Mouse (Mus musculus) right cerebral cortex, postnatal 25 days (tissue): ENCODE measurements around the gene Rerg.

Source experiments
- DNase-seq: peaks from one replicate; pipeline ENCODE4 v3.0.0; 2022

Gene Rerg

DNA sequence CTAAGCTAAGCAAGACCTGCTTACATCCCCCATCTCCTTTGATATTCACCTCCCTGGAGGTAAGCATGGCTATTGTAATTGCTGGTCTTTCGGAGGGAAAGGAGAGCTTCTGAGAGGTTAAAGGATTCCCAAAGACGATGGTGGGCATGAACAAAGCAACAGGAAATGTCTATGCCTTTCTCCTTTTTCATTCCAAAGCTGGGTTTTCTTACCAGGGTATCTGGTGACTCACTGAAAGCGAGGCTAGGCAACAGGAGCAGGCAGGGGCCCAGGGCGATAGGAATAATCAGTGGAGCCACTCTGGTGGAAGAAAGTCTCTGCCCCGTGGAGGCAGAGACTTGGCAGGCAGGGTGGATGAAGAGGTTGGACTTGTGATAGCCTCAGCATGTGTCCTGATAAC, at the start of gene Rerg:
Rerg (minus strand) TSS at position 272 of the 400 bp plus-strand sequence.
- DNase-seq, result no peak

DNA sequence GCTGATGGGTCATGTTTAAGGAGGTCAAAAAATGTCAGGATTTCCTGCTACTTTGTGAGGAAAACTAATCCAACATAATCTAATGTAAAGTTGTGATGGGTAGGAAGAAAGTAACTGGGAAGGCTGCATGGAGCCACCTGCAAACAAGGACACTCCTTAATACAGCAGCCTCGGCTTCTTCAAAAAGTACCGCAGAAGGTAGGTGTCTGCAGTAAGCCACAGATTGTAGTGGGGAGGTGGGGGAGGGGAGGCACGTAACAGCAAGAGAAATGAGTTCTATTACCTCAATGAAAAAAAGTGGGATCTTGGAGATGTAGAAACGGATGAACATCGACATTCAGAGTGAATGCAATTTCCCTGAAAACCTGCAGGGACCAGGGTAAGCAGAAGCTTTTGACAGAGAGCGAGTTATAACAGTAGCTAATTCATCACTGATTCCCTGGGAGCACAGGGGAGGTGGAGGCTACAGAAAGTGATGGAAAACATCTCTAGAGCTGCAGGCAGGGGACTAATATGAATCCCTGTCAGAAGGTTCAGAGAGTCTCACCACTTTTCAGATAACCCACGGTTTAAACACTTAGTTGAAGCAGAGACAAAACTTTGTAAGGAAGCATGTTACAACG, 47.7 kb upstream of the Rerg start:
- DNase-seq, result no peak

DNA sequence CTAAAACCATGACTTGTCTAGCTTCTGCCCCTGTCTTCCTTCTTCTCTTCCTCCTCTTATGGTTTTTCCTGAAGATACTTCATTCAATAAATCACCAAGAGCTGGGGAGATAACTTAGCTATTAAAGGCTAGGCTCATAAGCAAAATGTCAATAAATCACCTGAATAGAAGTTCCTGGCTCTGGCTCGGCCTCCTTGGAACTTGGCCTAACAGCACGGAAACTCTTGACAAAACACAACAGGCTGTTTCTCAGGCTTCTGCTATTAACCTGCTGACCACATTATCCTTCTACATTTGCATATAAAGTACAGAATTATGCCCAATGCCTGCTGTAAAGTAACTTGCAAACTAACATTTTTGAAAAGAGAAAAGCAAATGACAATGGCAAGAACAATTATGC, 41.1 kb upstream of the Rerg start:
- no peak for DNase-seq

DNA sequence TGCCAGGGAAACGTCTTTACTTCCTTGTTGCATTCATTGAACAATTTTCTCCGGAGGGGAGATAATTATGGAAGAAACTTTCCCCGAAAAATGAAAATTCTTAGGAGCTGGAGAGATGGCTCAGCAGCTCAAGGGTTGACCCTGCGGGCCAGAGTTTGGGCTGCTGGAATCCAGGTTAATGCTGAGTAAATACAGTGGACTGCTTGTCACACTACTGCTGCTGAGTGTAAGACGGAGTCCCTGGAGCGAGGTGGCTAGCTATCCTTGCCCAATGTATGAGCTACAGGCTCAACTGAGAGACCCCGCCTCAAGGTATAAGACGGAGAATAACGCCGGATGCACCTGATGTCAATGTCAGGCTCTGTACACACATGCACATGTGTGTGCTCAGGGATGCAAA, 40.7 kb upstream of the Rerg start:
- no peak for DNase-seq

DNA sequence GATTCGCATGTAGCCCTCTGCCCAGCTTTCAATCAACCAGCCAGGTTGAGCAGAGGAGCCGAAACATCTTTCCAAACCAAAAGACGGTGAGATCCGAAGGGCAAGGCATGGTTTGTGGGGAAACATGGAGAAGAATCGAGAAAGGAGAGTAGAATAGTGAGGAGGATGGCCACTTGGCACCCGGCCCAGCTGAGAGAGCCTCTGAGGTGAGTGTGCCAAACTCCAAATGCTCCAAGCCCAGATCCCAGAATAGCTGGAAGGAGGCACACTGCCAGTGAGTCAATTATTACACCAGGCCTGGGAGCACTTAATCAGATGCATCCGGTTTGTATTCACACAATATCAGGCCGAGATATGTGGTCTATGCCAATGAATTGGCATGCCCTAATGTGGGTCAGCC, 39.7 kb upstream of the Rerg start:
- DNase-seq, result peak; percentile 20

DNA sequence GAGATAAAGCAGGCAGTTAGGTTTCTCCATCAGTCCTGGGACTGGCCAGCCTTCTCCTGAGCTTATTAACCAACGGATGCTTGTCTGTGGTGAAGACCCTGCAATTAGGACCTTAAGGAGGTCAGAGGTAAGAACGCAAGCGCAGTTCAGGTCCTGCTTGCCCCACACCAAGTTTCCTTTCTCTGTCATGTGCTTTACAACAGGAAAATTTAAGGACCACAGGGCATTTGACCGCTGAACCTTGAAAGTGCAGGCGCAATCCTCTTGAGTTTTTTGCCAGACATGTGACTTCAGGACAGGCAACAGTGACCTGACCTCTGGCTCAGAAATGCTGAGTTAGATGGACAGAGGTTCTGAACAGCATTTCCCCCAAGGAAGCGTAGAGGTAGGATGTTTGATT, 36.8 kb upstream of the Rerg start:
- no peak for DNase-seq

DNA sequence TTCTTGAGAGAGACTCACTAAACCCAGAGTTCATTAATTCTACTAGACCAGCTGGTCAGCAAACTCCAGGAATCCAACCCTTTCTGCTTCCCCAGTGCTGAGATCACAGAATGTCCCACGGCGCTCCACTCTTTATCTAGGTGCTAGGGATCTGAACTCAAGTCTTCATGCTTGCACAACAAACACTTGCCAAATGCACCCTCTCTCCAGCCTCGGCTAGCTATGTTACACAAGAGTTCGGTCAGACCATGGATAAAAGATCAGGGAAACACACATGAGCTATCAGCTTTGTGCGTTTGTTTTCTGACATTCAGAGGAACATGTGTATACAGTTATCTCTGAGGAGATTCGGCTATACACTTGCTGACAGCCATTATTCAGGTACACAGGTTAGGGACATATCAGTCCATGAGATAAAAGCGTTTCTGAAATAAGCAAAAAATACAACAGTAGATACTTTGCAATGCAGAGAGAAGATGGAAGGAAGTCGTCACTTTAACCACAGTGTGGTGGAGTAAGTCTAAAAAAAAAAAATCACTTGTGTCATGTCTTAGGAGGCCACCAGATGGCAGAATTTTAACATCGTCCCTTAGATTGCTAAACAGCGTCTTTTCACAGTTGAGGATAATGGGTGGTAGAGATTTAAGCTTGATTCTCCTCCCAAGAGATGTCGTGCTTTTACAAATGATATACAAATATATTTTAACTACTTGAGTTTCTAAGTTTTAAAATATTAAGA, 35.5 kb upstream of the Rerg start:
- DNase-seq, result no peak

DNA sequence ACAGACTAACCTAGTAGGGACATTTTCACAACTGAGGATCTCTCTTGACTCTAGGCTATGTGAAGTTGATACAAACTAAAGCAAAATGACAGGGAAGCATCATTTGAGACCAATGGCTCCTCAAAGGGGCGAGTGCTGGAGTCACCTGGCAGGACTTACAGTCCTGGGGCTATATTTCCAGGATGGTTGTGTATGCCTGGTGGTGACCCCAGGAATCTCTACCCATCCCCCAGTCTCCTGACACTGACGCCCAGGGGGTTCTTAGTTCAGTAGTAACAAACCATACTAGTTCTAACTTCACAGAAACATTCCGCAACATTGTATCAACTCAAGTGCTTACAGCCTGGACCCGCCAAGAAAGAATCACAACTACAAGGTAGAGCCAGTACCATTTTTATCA, 32.4 kb upstream of the Rerg start:
- DNase-seq, result no peak

DNA sequence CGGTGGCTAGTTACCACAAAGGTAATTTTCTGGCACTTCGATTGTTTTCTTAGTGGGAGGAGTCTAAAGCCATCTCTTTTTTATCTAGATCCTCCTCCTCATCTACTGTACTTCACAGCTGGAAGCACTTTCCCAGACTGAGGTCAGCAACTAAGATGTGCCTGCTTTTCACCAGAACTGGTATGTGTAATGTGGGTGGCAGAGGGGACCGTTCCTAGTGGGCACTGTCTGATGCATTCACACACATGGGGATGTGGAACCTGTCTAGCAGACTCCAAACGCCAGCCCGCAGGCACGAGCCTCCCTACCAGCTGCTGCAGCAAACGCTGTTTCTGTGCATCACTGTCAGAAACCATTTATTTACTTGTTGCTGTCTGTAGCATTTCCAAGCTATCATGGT, 31.3 kb upstream of the Rerg start:
- no peak for DNase-seq

DNA sequence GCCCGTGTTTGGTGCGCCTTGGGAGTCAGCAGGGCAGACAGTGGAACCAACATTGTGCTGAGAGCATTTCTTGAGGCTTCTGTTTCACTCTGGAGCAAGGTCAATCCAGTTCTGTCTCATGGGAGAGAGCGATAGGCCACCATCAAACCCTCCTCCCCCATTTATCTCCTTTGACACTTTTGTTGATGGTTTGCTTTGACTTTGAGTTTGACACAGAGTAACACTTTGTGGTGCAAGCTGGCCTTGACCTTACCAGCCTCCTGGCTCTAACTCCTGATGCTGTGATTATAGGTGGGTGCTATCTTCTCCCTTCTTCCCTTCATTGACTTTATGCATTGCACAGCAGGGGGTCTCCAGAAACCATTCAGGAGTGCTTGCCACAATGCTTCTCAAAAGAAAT, 30.9 kb upstream of the Rerg start:
- no peak for DNase-seq

DNA sequence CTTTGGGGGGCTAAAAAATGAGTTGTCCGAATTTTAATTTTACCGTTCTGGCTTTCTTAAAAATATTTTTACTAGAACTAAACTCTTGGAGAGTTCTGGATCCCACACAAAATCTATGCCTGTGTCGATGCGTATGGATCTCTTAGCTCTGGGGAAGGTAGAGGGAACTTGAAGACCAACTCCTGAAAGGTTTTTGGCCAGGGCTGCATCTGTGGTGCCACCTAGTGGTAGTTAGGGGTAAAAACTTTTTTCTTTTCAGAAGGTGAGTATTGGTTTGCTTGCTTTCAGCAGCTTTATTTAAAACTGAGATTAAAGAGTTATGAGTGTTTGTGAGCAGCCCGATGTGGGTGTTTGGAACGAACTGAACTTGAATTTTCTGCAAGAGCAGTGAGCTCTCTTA, 21.8 kb upstream of the Rerg start:
- no peak for DNase-seq

DNA sequence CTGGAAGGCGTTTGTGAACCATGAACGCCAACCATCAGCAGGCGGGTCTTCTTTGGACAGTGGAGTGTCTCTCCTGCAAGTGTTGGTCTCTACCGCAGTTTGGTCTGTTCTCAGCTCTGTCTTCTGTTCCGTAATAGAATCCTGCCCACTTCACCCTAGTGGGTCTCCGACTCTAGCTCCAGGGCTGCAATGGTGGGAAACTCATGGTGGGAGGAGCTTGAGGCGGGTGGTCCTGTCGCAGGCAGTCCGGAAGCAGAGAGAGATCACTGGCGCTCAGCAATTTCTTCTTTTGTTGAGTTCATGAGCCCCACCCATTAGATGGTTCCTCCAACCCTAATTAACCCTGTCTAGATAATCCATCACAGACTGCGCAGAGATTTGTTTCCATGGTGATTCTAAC, 20.7 kb upstream of the Rerg start:
- no peak for DNase-seq

DNA sequence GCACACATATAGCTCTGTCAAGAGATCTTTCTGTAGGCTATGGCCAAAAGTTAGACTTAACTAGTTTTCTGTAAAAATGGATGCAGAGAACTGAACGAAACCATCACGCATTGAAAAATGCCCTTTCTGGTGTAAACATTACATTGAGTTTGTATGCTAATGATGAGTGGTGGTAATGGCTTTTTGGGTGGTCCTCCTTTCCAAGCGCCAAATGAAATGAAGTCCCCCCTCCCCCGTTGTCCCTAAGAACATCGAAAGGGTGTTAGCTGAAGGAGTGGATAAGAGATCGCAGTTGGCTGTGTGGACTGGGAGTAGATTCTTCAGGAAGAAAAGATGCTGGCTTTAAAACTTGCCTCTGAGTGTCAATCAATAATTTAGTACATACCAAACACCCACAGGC, 20.3 kb upstream of the Rerg start:
- DNase-seq, result no peak

DNA sequence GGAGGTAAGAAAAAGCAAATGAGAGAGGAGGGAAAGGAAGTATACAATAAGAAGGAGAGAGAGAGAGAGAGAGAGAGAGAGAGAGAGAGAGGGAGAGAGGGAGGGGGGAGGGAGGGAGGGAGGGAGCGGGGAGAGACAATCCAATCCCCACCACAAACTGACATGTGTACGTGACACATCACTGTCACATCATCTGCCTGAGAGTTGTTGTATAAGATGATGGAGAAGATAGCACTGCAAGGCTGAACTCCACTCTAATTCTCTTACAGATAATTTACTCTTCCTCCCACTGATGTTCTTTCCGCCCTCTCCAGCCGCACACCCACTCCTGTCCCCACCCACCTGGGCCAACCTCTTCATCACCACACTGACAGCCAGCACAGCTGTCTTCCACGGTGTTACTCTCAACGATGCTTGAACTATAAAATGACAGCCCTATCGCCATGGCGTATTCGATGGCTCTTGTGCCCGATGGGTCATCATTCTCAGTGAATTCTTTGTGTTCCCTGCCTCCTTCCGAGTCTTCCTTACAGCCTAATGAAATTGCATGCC, 18.2 kb upstream of the Rerg start:
- DNase-seq, result no peak

DNA sequence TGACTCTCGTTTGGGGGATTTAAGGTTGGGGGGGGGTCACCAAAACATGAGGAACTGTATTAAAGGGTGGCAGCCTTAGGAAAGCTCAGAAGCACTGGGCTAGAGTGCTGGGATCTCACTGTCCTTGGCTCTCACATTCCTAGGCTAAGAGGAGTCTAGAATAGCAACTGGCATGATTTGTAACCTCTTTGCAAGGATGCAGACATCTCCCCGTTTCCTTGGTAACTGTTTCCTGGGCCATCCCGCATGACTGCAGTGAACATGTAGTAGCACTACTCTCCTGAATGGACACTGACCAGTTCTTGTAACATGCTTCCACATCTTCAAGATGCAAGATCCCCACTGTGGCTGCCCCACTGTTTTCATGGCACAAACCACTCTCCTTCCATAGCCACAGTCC, 17.1 kb upstream of the Rerg start:
- no peak for DNase-seq

DNA sequence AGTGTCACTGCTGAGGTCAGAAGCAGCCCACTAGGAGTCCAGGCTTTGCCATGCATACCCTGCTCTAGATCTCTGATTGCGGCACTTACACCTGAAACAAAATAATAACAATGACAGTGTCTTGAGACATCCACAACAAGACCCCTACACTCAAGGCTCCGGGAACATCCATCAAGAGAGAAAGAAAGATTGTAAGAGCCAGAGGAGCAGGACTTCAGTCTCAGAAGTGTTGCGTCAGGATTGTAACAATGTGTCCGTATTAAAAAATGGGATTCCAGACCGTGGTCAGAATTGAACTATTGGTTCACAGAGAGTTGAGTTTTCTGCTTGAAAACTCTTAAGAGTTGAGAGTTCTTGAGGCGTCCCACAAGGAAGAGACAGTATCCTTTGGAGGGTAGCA, 10.3 kb upstream of the Rerg start:
- no peak for DNase-seq

DNA sequence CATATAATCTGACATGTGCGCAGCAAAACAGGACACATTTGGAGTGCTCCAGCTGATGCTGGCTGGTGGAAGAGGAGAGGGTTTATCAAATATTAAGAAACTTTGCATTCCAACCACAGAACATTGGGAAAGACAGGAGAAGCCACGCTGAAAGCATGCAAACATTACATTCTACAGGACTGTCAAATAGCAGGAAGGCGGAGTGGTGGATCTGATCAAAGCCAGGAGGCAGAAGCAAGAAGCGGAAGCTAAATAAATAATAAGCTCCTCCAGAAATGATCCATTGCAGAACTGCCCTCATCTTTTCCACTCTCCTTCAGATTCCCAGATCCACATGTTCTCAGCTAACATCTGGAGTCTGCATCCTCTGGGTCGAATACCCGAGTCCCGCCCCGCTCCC, 9.8 kb upstream of the Rerg start:
- no peak for DNase-seq

DNA sequence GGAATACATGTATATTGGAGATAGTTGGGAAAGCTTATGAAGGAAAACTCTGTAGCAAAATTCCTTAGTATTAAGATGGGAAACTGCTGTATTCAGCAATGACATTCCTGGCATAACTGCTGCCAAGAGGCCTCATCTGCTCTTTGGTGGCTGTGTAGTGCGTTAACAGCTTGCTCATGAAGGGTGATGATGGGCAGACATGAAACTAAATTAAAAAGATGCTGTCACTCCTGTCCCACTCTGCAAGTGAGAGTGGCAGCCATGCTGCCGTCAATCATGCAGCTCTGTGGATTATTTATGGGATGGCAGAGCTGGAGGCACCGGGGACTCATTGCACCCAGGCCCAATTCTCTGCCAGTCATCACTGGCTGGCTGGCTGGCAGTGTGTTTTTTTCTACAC, 8.7 kb upstream of the Rerg start:
- no peak for DNase-seq

DNA sequence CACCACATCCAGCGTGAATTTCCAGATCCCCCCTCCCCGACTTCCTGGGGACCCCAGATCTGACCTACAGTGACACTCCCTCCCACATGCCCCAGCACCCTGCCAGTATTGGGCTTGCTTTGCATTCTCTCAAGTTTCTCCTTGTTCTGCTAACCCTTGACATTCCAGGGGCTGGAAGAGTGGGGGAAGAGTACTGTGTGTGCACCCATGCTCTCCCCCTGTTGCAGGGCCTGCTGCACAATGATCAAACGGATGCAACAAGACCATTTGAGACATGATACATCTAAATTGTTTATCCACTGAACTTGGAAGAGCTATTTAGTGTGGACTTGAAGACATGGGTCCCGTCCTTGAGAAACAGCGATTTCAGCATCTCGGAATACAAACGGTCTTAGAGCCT, 349 bp upstream of the Rerg start:
- no peak for DNase-seq

DNA sequence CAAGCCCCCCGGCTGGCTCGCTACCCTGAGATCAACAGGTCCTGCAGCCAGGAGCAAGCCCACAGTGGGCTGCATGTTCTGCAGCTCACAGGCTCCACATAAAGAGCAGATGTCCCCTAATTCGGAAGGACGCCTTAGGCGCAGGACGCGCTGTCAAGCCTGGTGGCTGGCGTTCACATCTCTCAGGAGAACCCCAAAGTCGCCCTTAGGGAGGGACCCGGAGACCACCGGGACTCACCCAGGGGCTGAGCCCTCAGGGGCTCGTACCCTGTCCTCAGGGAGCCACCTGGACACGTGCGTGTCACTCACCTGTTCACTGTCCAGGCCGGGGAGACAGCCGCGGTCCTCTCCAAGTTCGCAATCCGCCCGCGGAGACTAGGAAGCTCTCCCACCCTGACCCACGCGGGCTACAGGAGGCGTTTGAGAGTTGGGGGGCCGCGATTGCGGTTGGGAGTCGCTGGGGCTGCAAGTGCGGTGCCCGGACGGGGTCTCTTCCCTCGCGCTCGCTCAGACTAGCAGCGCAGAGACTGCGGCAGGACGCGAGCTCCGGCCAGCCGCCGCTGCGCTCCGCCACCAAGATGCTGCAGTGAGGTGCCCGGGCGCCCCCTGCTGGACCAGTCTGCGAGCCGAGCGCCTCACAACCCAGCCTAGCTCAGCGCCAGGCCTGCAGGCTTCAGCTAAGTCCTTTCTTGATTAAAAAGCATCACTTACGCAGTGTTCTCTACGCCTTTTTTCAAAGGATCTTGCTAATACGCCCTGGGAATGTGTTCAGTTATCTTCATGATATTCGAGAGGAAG, 927 bp downstream of the Rerg start:
- peak; percentile 92 for DNase-seq

DNA sequence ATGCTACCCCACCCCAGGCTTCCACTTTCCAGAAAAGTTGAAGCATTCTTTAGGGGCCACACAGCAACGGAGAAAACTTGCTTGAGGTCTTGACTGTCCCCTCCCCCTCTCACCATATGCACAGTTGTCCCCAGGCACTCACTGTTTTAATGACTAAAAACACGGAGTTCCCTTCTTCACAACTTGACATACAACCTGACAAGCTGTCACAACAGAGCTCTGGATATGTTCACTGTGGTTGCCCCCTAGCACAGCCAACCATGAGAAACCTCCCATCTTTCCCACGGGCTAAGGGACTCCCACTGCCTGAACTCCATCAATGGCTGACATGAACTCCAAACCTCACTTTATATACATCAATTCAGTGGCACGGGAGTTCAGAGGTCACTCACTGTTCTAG, 3.5 kb downstream of the Rerg start:
- DNase-seq, result no peak

DNA sequence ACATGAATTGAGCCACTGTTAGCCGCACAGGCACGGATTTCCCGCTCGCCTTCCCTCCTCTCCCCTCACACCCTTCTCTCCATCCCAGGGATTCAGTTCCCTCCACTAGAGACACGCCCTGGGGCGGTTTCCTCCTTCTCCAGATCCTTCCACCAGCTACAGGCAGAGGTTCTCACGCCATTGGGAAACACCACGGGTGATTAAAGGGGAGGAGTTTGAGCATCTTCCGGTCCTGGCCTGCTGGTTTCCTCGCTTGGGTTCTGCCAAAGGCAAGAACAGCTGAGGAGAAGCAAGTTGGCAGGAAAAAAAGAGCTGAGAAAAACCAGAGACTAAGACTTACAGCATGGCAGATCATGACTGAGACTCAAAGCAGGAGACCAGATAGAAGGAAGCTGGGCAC, 6.7 kb downstream of the Rerg start:
- DNase-seq, result no peak

DNA sequence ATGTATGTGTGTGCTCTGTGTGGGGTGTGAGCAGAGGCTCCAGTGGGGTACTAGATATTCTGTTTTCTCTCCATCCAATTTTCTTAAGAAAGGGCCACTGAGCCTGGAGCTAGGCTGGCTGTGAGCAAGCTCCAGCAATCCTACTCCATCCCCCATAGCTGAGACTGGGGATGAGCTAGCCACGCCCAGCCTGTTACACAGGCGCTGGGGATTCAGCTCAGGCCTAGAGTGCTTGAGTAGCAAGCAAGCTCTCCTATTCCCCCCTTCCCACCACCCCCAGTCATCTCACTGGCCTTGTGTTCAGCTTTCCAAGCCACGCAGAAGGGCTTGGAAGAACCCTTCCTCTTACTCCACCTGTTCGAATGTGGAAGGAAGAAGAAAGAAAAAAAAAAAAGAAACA, 7.2 kb downstream of the Rerg start:
- no peak for DNase-seq

DNA sequence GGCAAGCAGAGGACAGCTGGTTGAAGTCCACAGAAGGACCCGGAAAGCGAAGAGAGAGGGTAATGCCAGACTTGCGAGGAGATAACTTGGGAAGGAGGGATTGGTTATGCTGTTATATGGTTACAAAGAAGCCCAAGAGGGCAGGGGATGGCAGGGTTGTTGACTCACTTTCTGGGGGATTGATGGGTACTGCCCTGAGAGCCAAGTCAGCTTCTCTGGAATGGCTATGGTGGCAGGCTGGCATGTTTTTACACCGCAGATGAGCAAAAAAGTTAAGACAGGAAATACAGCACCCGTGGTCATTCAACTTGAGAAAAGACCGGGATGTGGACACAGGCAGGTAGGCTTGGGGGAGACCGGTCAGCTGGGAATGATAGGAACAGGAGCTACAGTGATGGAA, 7.8 kb downstream of the Rerg start:
- DNase-seq, result no peak
